Mouse (Mus musculus) myocyte (in vitro differentiated cells): Measurements from ENCODE around the gene Trim6. TPM values are rescaled to one million over a fixed set of nuclear protein-coding genes. Genes with fewer than 3 reads are reported as not detected.

Experiments
- H3K27me3 ChIP-seq: one replicate; pipeline ENCODE4 v1.6.1; 2011; ENCODE audit not compliant: control insufficient read depth, insufficient read depth, insufficient read length
- H3K36me3 ChIP-seq: one replicate; pipeline ENCODE4 v1.6.1; 2011; ENCODE audit not compliant: control insufficient read depth, insufficient read depth
- H3K4me2 ChIP-seq: one replicate; pipeline ENCODE4 v1.6.1; 2011; ENCODE audit warnings: low read depth, control low read depth
- H3K4me3 ChIP-seq: one replicate; pipeline ENCODE4 v1.5.1; 2011; ENCODE audit warnings: mild to moderate bottlenecking, control low read depth, moderate library complexity
- H3K79me2 ChIP-seq: one replicate; pipeline ENCODE4 v1.6.1; 2011; ENCODE audit not compliant: control insufficient read depth, insufficient read depth
- H3ac ChIP-seq: one replicate; pipeline ENCODE4 v1.6.1; 2011; ENCODE audit not compliant: control insufficient read depth, insufficient read length
- CEBPB ChIP-seq: IDR thresholded peaks from 2 replicates; pipeline ENCODE4 v1.6.1; 2011; ENCODE audit warnings: mild to moderate bottlenecking, moderate library complexity; ENCODE audit not compliant: poor library complexity, insufficient read depth, severe bottlenecking
- E2F4 ChIP-seq: IDR thresholded peaks from one replicate; pipeline ENCODE4 v1.6.1; 2011; ENCODE audit warnings: mild to moderate bottlenecking, control low read depth, moderate library complexity; ENCODE audit not compliant: insufficient read depth
- MAX ChIP-seq: IDR thresholded peaks from one replicate; pipeline ENCODE4 v1.6.1; 2011; ENCODE audit warnings: low read depth, mild to moderate bottlenecking, control low read depth
- MYOD1 ChIP-seq, 3 experiments: IDR thresholded peaks; one replicate each; pipeline ENCODE4 v1.6.1; 2011; ENCODE audit warnings: control low read depth in 2 of 3, low read depth in 2 of 3, mild to moderate bottlenecking in 2 of 3, moderate library complexity in 1 of 3; ENCODE audit not compliant: insufficient read length in 2 of 3, control insufficient read depth in 1 of 3
- MYOG ChIP-seq, 3 experiments: IDR thresholded peaks; one replicate each; pipeline ENCODE4 v1.6.1; 2011; ENCODE audit warnings: control low read depth in 2 of 3, low read depth in 2 of 3, mild to moderate bottlenecking in 2 of 3; ENCODE audit not compliant: insufficient read length in 2 of 3, control insufficient read depth in 1 of 3, insufficient read depth in 1 of 3
- POLR2A ChIP-seq: IDR thresholded peaks from one replicate; pipeline ENCODE4 v1.6.1; 2011; ENCODE audit warnings: low read depth, mild to moderate bottlenecking, control low read depth, moderate library complexity; ENCODE audit not compliant: insufficient read length
- POLR2AphosphoS2 ChIP-seq: IDR thresholded peaks from one replicate; pipeline ENCODE4 v1.6.1; 2011; ENCODE audit warnings: low read depth, control low read depth; ENCODE audit not compliant: insufficient read length
- REST ChIP-seq: IDR thresholded peaks from one replicate; pipeline ENCODE4 v1.6.1; 2011; ENCODE audit warnings: mild to moderate bottlenecking, control low read depth, moderate library complexity; ENCODE audit not compliant: insufficient read depth, insufficient read length
- SRF ChIP-seq: IDR thresholded peaks from one replicate; pipeline ENCODE4 v1.6.1; 2011; ENCODE audit warnings: low read depth; ENCODE audit not compliant: control insufficient read depth, insufficient read length
- TCF12 ChIP-seq: IDR thresholded peaks from one replicate; pipeline ENCODE4 v1.6.1; 2011; ENCODE audit warnings: mild to moderate bottlenecking, control low read depth; ENCODE audit not compliant: poor library complexity, insufficient read depth, severe bottlenecking
- TCF3 ChIP-seq: IDR thresholded peaks from one replicate; pipeline ENCODE4 v1.6.1; 2011; ENCODE audit warnings: low read depth, control low read depth; ENCODE audit not compliant: insufficient read length
- USF1 ChIP-seq: IDR thresholded peaks from one replicate; pipeline ENCODE4 v1.6.1; 2011; ENCODE audit warnings: low read depth, mild to moderate bottlenecking, control low read depth, moderate library complexity
- polyA plus RNA-seq: library from polyadenylated mRNA; unstranded; fragments of >200 nt; fragmentation: generic; extraction: Trizol; gene quantifications from one replicate; pipeline ENCODE4 v1.2.1, GENCODE M21; 2012; ENCODE audit warnings: missing spikeins

Gene Trim6
- polyA plus RNA-seq, 1 experiment = not detected

DNA sequence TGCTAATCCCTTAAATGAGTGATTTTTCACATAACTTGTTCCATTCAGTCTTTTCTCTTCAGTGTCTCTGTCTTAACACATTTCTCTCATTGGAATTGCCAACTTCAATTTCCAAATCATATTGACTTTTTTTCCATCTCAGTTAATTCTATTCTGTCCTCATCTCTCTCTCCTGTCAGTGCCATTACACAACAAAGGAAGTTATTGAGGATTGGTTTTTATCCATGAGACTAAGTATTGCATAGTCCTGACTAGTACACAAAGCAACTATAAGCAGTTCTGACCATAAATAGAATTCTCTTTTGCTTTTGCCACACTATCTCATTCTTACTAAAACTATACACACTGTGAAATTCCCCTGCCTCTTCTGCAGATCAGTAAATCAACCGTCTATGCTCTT is 39.5 kb upstream of the Trim6 start:
- H3K36me3 ChIP-seq = no peaks in the 10 kb centered on the region
- H3K4me2 ChIP-seq = no peak overlapping the region
- TF ChIP-seq REST (no peak), MYOG (IDR thresholded peaks at IDR 0.05; ENCODE audit: control insufficient read depth in 1 of 3, insufficient read depth in 1 of 3, insufficient read length in 2 of 3, low read depth in 2 of 3) (no peak), POLR2A (no peak), CEBPB (no peak), USF1 (no peak), SRF (no peak), MAX (no peak)
- no peak overlapping the region for H3ac ChIP-seq
- H3K4me3 ChIP-seq = no peak overlapping the region
- H3K27me3 ChIP-seq = no peaks in the 10 kb centered on the region
- H3K79me2 ChIP-seq = no peaks in the 10 kb centered on the region

GRCm38 (mm10) chr7:104183292-104183691 is 35.3 kb upstream of the Trim6 start, which contains the start of gene Olfr648:
TSS of gene Olfr648 (minus strand) at chr7:104183392.
- TF ChIP-seq USF1 (no peak), E2F4 (no peak), MYOG (IDR thresholded peaks at IDR 0.05; ENCODE audit: control insufficient read depth in 1 of 3, insufficient read depth in 1 of 3, insufficient read length in 2 of 3, low read depth in 2 of 3) (no peak), POLR2AphosphoS2 (no peak), TCF3 (no peak), POLR2A (no peak), MYOD1 (IDR thresholded peaks at IDR 0.05; ENCODE audit: control insufficient read depth in 1 of 3, insufficient read length in 2 of 3, low read depth in 2 of 3) (no peak), CEBPB (no peak), REST (no peak), SRF (no peak), MAX (no peak), TCF12 (no peak)
- no peaks in the 10 kb centered on the region for H3K27me3 ChIP-seq
- no peak within 1 kb of the TSS for H3K4me2 ChIP-seq
- no peak within 1 kb of the TSS for H3K4me3 ChIP-seq
- no peaks in the 10 kb centered on the region for H3K36me3 ChIP-seq
- no peaks in the 10 kb centered on the region for H3K79me2 ChIP-seq
- H3ac ChIP-seq = no peak within 1 kb of the TSS

GRCm38 (mm10) chr7:104191275-104191674 is 27.3 kb upstream of the Trim6 start:
- Histone ChIP-seq H3K4me2 (no peak overlapping the region), H3K4me3 (no peak overlapping the region), H3K27me3 (no peaks in the 10 kb centered on the region), H3K36me3 (no peaks in the 10 kb centered on the region), H3ac (no peak overlapping the region), H3K79me2 (no peaks in the 10 kb centered on the region)
- TF ChIP-seq E2F4 (no peak), SRF (no peak), USF1 (no peak), MAX (no peak), MYOG (IDR thresholded peaks at IDR 0.05; ENCODE audit: control insufficient read depth in 1 of 3, insufficient read depth in 1 of 3, insufficient read length in 2 of 3, low read depth in 2 of 3) (no peak), TCF3 (no peak), POLR2AphosphoS2 (no peak), POLR2A (no peak), MYOD1 (IDR thresholded peaks at IDR 0.05; ENCODE audit: control insufficient read depth in 1 of 3, insufficient read length in 2 of 3, low read depth in 2 of 3) (no peak), CEBPB (no peak), TCF12 (no peak), REST (no peak)

GRCm38 (mm10) chr7:104195885-104196284 is 22.7 kb upstream of the Trim6 start, which contains the start of gene Olfr649:
TSS of gene Olfr649 (minus strand) at chr7:104195985.
- Histone ChIP-seq H3K27me3 (no peaks in the 10 kb centered on the region), H3K4me2 (no peak within 1 kb of the TSS), H3K4me3 (no peak within 1 kb of the TSS), H3ac (no peak within 1 kb of the TSS), H3K36me3 (no peaks in the 10 kb centered on the region), H3K79me2 (no peaks in the 10 kb centered on the region)
- no peak for TF ChIP-seq POLR2AphosphoS2
- TF ChIP-seq MAX = no peak
- no peak for TF ChIP-seq MYOD1 (IDR thresholded peaks at IDR 0.05; ENCODE audit: control insufficient read depth in 1 of 3, insufficient read length in 2 of 3, low read depth in 2 of 3)
- no peak for TF ChIP-seq TCF12
- no peak for TF ChIP-seq CEBPB
- TF ChIP-seq E2F4 = no peak
- no peak for TF ChIP-seq POLR2A
- no peak for TF ChIP-seq MYOG (IDR thresholded peaks at IDR 0.05; ENCODE audit: control insufficient read depth in 1 of 3, insufficient read depth in 1 of 3, insufficient read length in 2 of 3, low read depth in 2 of 3)
- TF ChIP-seq TCF3 = no peak
- no peak for TF ChIP-seq REST
